26 mouse cellular contexts compared by ENCODE assay signal in the genomic region with DNA sequence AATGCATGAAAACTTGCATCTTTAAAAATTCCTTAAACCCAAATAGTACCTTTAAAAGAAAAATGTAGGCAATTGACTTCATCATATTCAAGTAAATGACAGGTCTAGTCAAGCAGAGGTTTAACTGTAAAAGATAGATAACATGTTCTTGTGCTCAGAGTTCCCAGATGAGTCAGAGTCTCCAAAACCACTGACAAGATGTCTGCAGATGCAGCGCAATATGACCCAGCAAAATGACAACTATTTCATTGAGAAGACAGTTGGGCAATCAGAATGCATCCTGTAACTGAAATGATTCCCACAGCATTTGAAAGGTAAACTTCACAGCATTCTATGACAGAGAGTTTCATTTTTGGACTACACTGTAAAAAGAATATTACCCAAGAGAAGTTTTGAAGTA.
"Had no signal": no experiment of that assay in that cellular context is flagged by ENCODE, and none has a peak within 500 bp of the region (broad histone marks: within the 10 kb centered on the region; RNA-seq: fewer than 3 reads in every experiment).

No protein-coding gene starts in this region.

- H3K4me3 ChIP-seq: heart, embryonic 10.5 days; heart, embryonic 12.5 days; hindbrain, embryonic 10.5 days; hindbrain, embryonic 12.5 days; intestine, embryonic 15.5 days; layer of hippocampus, adult 2 months; left cerebral cortex, adult 2 months; limb, embryonic 10.5 days; limb, embryonic 12.5 days; liver, embryonic 13.5 days had no signal

- H3K4me1 ChIP-seq: heart, embryonic 10.5 days; heart, embryonic 12.5 days; hindbrain, embryonic 10.5 days; hindbrain, embryonic 12.5 days; intestine, embryonic 15.5 days; limb, embryonic 10.5 days; limb, embryonic 12.5 days; liver, embryonic 13.5 days had no signal

- H3K4me2 ChIP-seq: heart, embryonic 12.5 days; hindbrain, embryonic 12.5 days; hindbrain, embryonic 14.5 days; intestine, embryonic 15.5 days; limb, embryonic 12.5 days; liver, embryonic 11.5 days; liver, embryonic 13.5 days had no signal

- H3K27ac ChIP-seq: heart, embryonic 10.5 days; hindbrain, embryonic 10.5 days; hindbrain, embryonic 12.5 days; hindbrain, embryonic 14.5 days; intestine, embryonic 15.5 days; layer of hippocampus, adult 2 months; left cerebral cortex, adult 2 months; limb, embryonic 10.5 days; limb, embryonic 12.5 days; liver, embryonic 13.5 days had no signal

- H3K9ac ChIP-seq: heart, embryonic 12.5 days; hindbrain, embryonic 12.5 days; hindbrain, embryonic 14.5 days; intestine, embryonic 15.5 days; limb, embryonic 12.5 days; liver, embryonic 13.5 days had no signal

- DNase-seq: gastrocnemius, postnatal 14 days; gastrocnemius, postnatal 36 days; heart, adult 11 months; heart, postnatal 10 days; heart, postnatal 4 days; kidney, adult 18-20 months; kidney, adult 8-10 months; kidney, postnatal 10 days; kidney, postnatal 25 days; kidney, postnatal 4 days; liver; liver, embryonic 13.5 days had no signal

- H3K27me3 ChIP-seq: heart, embryonic 12.5 days; hindbrain, embryonic 12.5 days; intestine, embryonic 15.5 days; limb, embryonic 12.5 days; liver, embryonic 13.5 days had no signal

- H3K9me3 ChIP-seq: heart, embryonic 10.5 days; heart, embryonic 12.5 days; hindbrain, embryonic 10.5 days; hindbrain, embryonic 12.5 days; intestine, embryonic 15.5 days; limb, embryonic 10.5 days; limb, embryonic 12.5 days; liver, embryonic 13.5 days had no signal

- H3K36me3 ChIP-seq: heart, embryonic 10.5 days; heart, embryonic 12.5 days; hindbrain, embryonic 10.5 days; hindbrain, embryonic 12.5 days; intestine, embryonic 15.5 days; limb, embryonic 10.5 days; limb, embryonic 12.5 days; liver, embryonic 13.5 days had no signal

- ATAC-seq: hindbrain, embryonic 16.5 days; inflammation-experienced regulatory T-cells, adult 6 months; intestine, embryonic 15.5 days; intestine, postnatal 0 days had no signal
